Mouse (Mus musculus): ENCODE data around the gene Cd28. TPM values are rescaled to one million over a fixed set of nuclear protein-coding genes. Genes with fewer than 3 reads are reported as not detected.

Cd28 gene
- polyA plus RNA-seq, 1 experiment from 2014 or later: 0.38 TPM

- no peak overlapping the region for H3K4me3 ChIP-seq (ENCODE audit: low read length)
- no peak for ATAC-seq (ENCODE audit: low read depth)
- 94% methylated on average over 2 of the region's 2 CpGs for WGBS
- H3K4me2 ChIP-seq (ENCODE audit: low read depth, low read length): no peak overlapping the region
- no peaks in the 10 kb centered on the region for H3K27me3 ChIP-seq (ENCODE audit: control insufficient read depth, insufficient read depth, low read depth, low read length)
- H3K27ac ChIP-seq (ENCODE audit: low read length): no peak overlapping the region
- no peaks in the 10 kb centered on the region for H3K9me3 ChIP-seq (ENCODE audit: control insufficient read depth, low read length)
- H3K36me3 ChIP-seq (ENCODE audit: control insufficient read depth, insufficient read depth, low read length): no peaks in the 10 kb centered on the region
- H3K9ac ChIP-seq (ENCODE audit: low read length): no peak overlapping the region
- H3K4me1 ChIP-seq (replicated peaks; ENCODE audit: control insufficient read depth, insufficient read depth, low read length): no peaks in the 10 kb centered on the region
Observed at GRCm38 (mm10) chr1:60757631-60758030, 41.0 kb downstream of the Cd28 start.

GRCm38 (mm10) chr1:60758226-60758625 is 41.6 kb downstream of the Cd28 start:
- Histone ChIP-seq H3K9me3 (ENCODE audit: control insufficient read depth, low read length) (no peaks in the 10 kb centered on the region), H3K36me3 (ENCODE audit: control insufficient read depth, insufficient read depth, low read length) (no peaks in the 10 kb centered on the region), H3K9ac (ENCODE audit: low read length) (no peak overlapping the region), H3K27me3 (ENCODE audit: control insufficient read depth, insufficient read depth, low read depth, low read length) (no peaks in the 10 kb centered on the region), H3K4me3 (ENCODE audit: low read length) (no peak overlapping the region), H3K4me1 (replicated peaks; ENCODE audit: control insufficient read depth, insufficient read depth, low read length) (no peaks in the 10 kb centered on the region), H3K27ac (ENCODE audit: low read length) (no peak overlapping the region), H3K4me2 (ENCODE audit: low read depth, low read length) (no peak overlapping the region)
- no peak for ATAC-seq (ENCODE audit: low read depth)
- 74% methylated on average over 1 of the region's 1 CpGs for WGBS

GRCm38 (mm10) chr1:60759563-60760335 is 43.1 kb downstream of the Cd28 start:
- H3K4me3 ChIP-seq (ENCODE audit: low read length): no peak overlapping the region
- H3K9ac ChIP-seq (ENCODE audit: low read length): no peak overlapping the region
- no peaks in the 10 kb centered on the region for H3K27me3 ChIP-seq (ENCODE audit: control insufficient read depth, insufficient read depth, low read depth, low read length)
- H3K9me3 ChIP-seq (ENCODE audit: control insufficient read depth, low read length): no peaks in the 10 kb centered on the region
- 59% methylated on average over 7 of the region's 7 CpGs for WGBS
- no peak for ATAC-seq (ENCODE audit: low read depth)
- no peak overlapping the region for H3K4me2 ChIP-seq (ENCODE audit: low read depth, low read length)
- H3K36me3 ChIP-seq (ENCODE audit: control insufficient read depth, insufficient read depth, low read length): no peaks in the 10 kb centered on the region
- H3K27ac ChIP-seq (ENCODE audit: low read length): no peak overlapping the region
- H3K4me1 ChIP-seq (replicated peaks; ENCODE audit: control insufficient read depth, insufficient read depth, low read length): no peaks in the 10 kb centered on the region

- WGBS: 85% methylated on average over 3 of the region's 3 CpGs
- Histone ChIP-seq H3K36me3 (ENCODE audit: control insufficient read depth, insufficient read depth, low read length) (no peaks in the 10 kb centered on the region), H3K4me3 (ENCODE audit: low read length) (no peak overlapping the region), H3K9me3 (ENCODE audit: control insufficient read depth, low read length) (no peaks in the 10 kb centered on the region), H3K9ac (ENCODE audit: low read length) (no peak overlapping the region), H3K27me3 (ENCODE audit: control insufficient read depth, insufficient read depth, low read depth, low read length) (no peaks in the 10 kb centered on the region), H3K4me2 (ENCODE audit: low read depth, low read length) (no peak overlapping the region), H3K4me1 (replicated peaks; ENCODE audit: control insufficient read depth, insufficient read depth, low read length) (no peaks in the 10 kb centered on the region), H3K27ac (ENCODE audit: low read length) (no peak overlapping the region)
- ATAC-seq (ENCODE audit: low read depth): no peak
Observed at GRCm38 (mm10) chr1:60760475-60760874, 43.9 kb downstream of the Cd28 start.

- Histone ChIP-seq H3K36me3 (ENCODE audit: control insufficient read depth, insufficient read depth, low read length) (no peaks in the 10 kb centered on the region), H3K9me3 (ENCODE audit: control insufficient read depth, low read length) (no peaks in the 10 kb centered on the region), H3K4me3 (ENCODE audit: low read length) (no peak overlapping the region), H3K4me1 (replicated peaks; ENCODE audit: control insufficient read depth, insufficient read depth, low read length) (no peaks in the 10 kb centered on the region), H3K27me3 (ENCODE audit: control insufficient read depth, insufficient read depth, low read depth, low read length) (no peaks in the 10 kb centered on the region), H3K4me2 (ENCODE audit: low read depth, low read length) (no peak overlapping the region), H3K27ac (ENCODE audit: low read length) (no peak overlapping the region), H3K9ac (ENCODE audit: low read length) (no peak overlapping the region)
- 94% methylated on average over 3 of the region's 3 CpGs for WGBS
- ATAC-seq (ENCODE audit: low read depth): no peak
Observed at GRCm38 (mm10) chr1:60761528-60762171, 45.0 kb downstream of the Cd28 start.

GRCm38 (mm10) chr1:60762451-60762850 is 45.9 kb downstream of the Cd28 start:
- H3K36me3 ChIP-seq (ENCODE audit: control insufficient read depth, insufficient read depth, low read length): no peaks in the 10 kb centered on the region

GRCm38 (mm10) chr1:60762916-60763315 is 46.3 kb downstream of the Cd28 start:
- H3K4me2 ChIP-seq (ENCODE audit: low read depth, low read length): no peak overlapping the region
- H3K4me1 ChIP-seq (replicated peaks; ENCODE audit: control insufficient read depth, insufficient read depth, low read length): no peaks in the 10 kb centered on the region
- no peaks in the 10 kb centered on the region for H3K27me3 ChIP-seq (ENCODE audit: control insufficient read depth, insufficient read depth, low read depth, low read length)
- 80% methylated on average over 20 of the region's 20 CpGs for WGBS
- no peak overlapping the region for H3K4me3 ChIP-seq (ENCODE audit: low read length)
- H3K27ac ChIP-seq (ENCODE audit: low read length): no peak overlapping the region
- no peaks in the 10 kb centered on the region for H3K9me3 ChIP-seq (ENCODE audit: control insufficient read depth, low read length)
- no peak for ATAC-seq (ENCODE audit: low read depth)
- no peak overlapping the region for H3K9ac ChIP-seq (ENCODE audit: low read length)
- H3K36me3 ChIP-seq (ENCODE audit: control insufficient read depth, insufficient read depth, low read length): no peaks in the 10 kb centered on the region

More at GRCm38 (mm10) chr1:60762451-60762850, 45.9 kb downstream of the Cd28 start:
- ATAC-seq (ENCODE audit: low read depth): no peak
- 91% methylated on average over 1 of the region's 1 CpGs for WGBS
- no peaks in the 10 kb centered on the region for H3K9me3 ChIP-seq (ENCODE audit: control insufficient read depth, low read length)
- no peak overlapping the region for H3K27ac ChIP-seq (ENCODE audit: low read length)
- H3K9ac ChIP-seq (ENCODE audit: low read length): no peak overlapping the region
- no peaks in the 10 kb centered on the region for H3K27me3 ChIP-seq (ENCODE audit: control insufficient read depth, insufficient read depth, low read depth, low read length)
- no peak overlapping the region for H3K4me2 ChIP-seq (ENCODE audit: low read depth, low read length)
- no peak overlapping the region for H3K4me3 ChIP-seq (ENCODE audit: low read length)
- no peaks in the 10 kb centered on the region for H3K4me1 ChIP-seq (replicated peaks; ENCODE audit: control insufficient read depth, insufficient read depth, low read length)

GRCm38 (mm10) chr1:60771771-60772170 is 55.2 kb downstream of the Cd28 start:
- Histone ChIP-seq H3K4me1 (replicated peaks; ENCODE audit: control insufficient read depth, insufficient read depth, low read length) (0 out of 2 replicates have a peak, but pooled peaks cover 2% of the 10 kb centered on the region), H3K9me3 (ENCODE audit: control insufficient read depth, low read length) (no peaks in the 10 kb centered on the region), H3K4me2 (ENCODE audit: low read depth, low read length) (no peak overlapping the region), H3K9ac (ENCODE audit: low read length) (no peak overlapping the region), H3K27ac (ENCODE audit: low read length) (no peak overlapping the region), H3K27me3 (ENCODE audit: control insufficient read depth, insufficient read depth, low read depth, low read length) (no peaks in the 10 kb centered on the region), H3K4me3 (ENCODE audit: low read length) (no peak overlapping the region), H3K36me3 (ENCODE audit: control insufficient read depth, insufficient read depth, low read length) (no peaks in the 10 kb centered on the region)
- no peak for ATAC-seq (ENCODE audit: low read depth)
- WGBS: 95% methylated on average over 7 of the region's 7 CpGs

- no peaks in the 10 kb centered on the region for H3K27me3 ChIP-seq (ENCODE audit: control insufficient read depth, insufficient read depth, low read depth, low read length)
- ATAC-seq (ENCODE audit: low read depth): no peak
- H3K36me3 ChIP-seq (ENCODE audit: control insufficient read depth, insufficient read depth, low read length): no peaks in the 10 kb centered on the region
- 70% methylated on average over 3 of the region's 3 CpGs for WGBS
- H3K4me1 ChIP-seq (replicated peaks; ENCODE audit: control insufficient read depth, insufficient read depth, low read length): 0 out of 2 replicates have a peak, but pooled peaks cover 2% of the 10 kb centered on the region
- H3K27ac ChIP-seq (ENCODE audit: low read length): no peak overlapping the region
- no peak overlapping the region for H3K4me2 ChIP-seq (ENCODE audit: low read depth, low read length)
- no peaks in the 10 kb centered on the region for H3K9me3 ChIP-seq (ENCODE audit: control insufficient read depth, low read length)
- H3K9ac ChIP-seq (ENCODE audit: low read length): no peak overlapping the region
- H3K4me3 ChIP-seq (ENCODE audit: low read length): no peak overlapping the region
Observed at GRCm38 (mm10) chr1:60773231-60773630, 56.6 kb downstream of the Cd28 start.
